Mouse (Mus musculus) limb, embryonic 11.5 days (tissue): ENCODE data around the gene Mt4. TPM values are rescaled to one million over a fixed set of nuclear protein-coding genes. Genes with fewer than 3 reads are reported as not detected.

ENCODE experiments used
- ATAC-seq: fragments of 200-750 bp; cut with Nextera tagmentation; 2 replicates; pipeline ENCODE4 v1.8.0; 2017; ENCODE audit warnings: low read depth; ENCODE audit not compliant: insufficient number of reproducible peaks, low FRiP score, low TSS enrichment
- DNase-seq: peaks from one replicate; pipeline ENCODE4 v3.0.0-alpha.2; 2015; ENCODE audit warnings: low spot score
- H3K27ac ChIP-seq: fragments of 300-500 bp; sonication (generic); replicated peaks from 2 replicates; pipeline ENCODE4 v1.5.1; 2014; ENCODE audit warnings: low read depth, mild to moderate bottlenecking, low read length
- H3K27me3 ChIP-seq: fragments of 300-500 bp; sonication (generic); 2 replicates; pipeline ENCODE4 v1.6.1; 2014; ENCODE audit warnings: mild to moderate bottlenecking, low read length, mixed read lengths; ENCODE audit not compliant: control insufficient read depth, insufficient read depth
- H3K36me3 ChIP-seq: fragments of 300-500 bp; sonication (generic); 2 replicates; pipeline ENCODE4 v1.6.1; 2014; ENCODE audit warnings: mild to moderate bottlenecking, low read length, moderate library complexity, mixed read lengths; ENCODE audit not compliant: control insufficient read depth, insufficient read depth
- H3K4me1 ChIP-seq: fragments of 300-500 bp; sonication (generic); 2 replicates; pipeline ENCODE4 v1.6.1; 2014; ENCODE audit warnings: low read length, mixed read lengths; ENCODE audit not compliant: control insufficient read depth, insufficient read depth
- H3K4me2 ChIP-seq: fragments of 300-500 bp; sonication (generic); 2 replicates; pipeline ENCODE4 v1.6.1; 2014; ENCODE audit warnings: low read depth, mild to moderate bottlenecking, moderate library complexity; ENCODE audit not compliant: severe bottlenecking
- H3K4me3 ChIP-seq: fragments of 300-500 bp; sonication (generic); 2 replicates; pipeline ENCODE4 v1.5.1; 2014; ENCODE audit warnings: low read depth, low read length
- H3K9ac ChIP-seq: fragments of 300-500 bp; sonication (generic); 2 replicates; pipeline ENCODE4 v1.6.1; 2014; ENCODE audit warnings: mild to moderate bottlenecking, low read length
- H3K9me3 ChIP-seq: fragments of 300-500 bp; sonication (generic); 2 replicates; pipeline ENCODE4 v1.6.1; 2016; ENCODE audit warnings: low read length; ENCODE audit not compliant: control insufficient read depth
- WGBS: fragments of 180-500 bp; shearing (Covaris S2); extraction: QIAGEN DNeasy Blood & Tissue Kit; methylation state at CpG from one replicate; pipeline ENCODE4 v1.1.7; 2014; 5-methylcytosine and 5-hydroxymethylcytosine counted together
- polyA plus RNA-seq: library from polyadenylated mRNA; unstranded; fragments of >200 nt; fragmentation: Nextera tagmentation; extraction: Ambion mirVana; gene quantifications from 2 replicates; pipeline ENCODE4 v1.2.1, GENCODE M21; 2014

Gene Mt4
- polyA plus RNA-seq, 1 experiment from 2014 or later, result not detected

DNA sequence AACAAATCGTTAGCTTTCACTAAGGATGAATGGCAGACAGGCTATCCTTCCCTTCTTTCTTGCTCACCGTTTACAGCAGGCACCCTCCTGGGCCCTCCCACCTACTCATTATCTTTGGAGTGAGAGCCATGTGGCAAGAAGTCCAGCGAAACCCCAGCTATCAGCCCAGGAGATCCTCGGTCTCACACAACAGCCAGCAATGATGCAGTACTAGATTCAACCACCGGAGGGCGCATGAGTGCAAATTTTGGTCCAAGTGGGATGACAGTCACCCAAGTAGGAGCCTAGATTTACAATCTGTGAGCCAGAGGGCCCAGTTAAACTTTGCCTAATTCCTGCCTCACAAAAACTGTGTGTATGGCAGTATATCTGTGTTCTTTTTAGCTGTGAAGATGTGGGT, 30.2 kb downstream of the Mt4 start:
- Histone ChIP-seq H3K9me3 (no peaks in the 10 kb centered on the region), H3K9ac (no peak overlapping the region), H3K4me2 (no peak overlapping the region), H3K4me3 (no peak overlapping the region), H3K27me3 (peaks cover 16% of the 10 kb centered on the region), H3K27ac (no peak overlapping the region), H3K36me3 (no peaks in the 10 kb centered on the region), H3K4me1 (peaks cover 2% of the 10 kb centered on the region; the same call in 1 of the 2 replicates)
- ATAC-seq (0 out of 2 replicates have a peak, but pooled peaks have one; percentile 48), DNase-seq (peak; percentile 96)
- WGBS, result 3% methylated on average over 6 of the region's 6 CpGs

DNA sequence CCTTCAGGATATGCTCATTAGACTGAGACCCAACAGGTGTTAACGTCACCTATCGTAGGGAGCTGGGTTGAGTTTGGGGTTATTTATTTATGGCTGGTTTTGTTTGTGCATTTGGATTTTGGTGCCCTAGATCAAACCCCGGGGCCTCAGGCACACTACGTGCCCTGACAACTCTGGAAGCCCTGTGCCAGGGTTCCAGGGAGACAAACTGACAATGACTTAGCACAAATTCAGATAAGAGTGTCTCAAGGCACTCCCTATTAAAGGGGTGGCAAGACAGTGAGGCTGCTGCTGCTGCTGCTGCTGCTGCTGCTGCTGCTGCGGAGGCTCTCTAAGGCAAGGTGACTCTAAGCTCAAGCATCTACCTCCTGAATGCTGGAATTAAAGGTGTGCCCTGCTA, 32.5 kb downstream of the Mt4 start:
- ATAC-seq (no peak), DNase-seq (no peak)
- H3K9me3 ChIP-seq, result no peaks in the 10 kb centered on the region
- H3K4me3 ChIP-seq, result no peak overlapping the region
- H3K4me2 ChIP-seq, result no peak overlapping the region
- no peaks in the 10 kb centered on the region for H3K36me3 ChIP-seq
- H3K27ac ChIP-seq, result no peak overlapping the region
- H3K27me3 ChIP-seq, result peaks cover 39% of the 10 kb centered on the region
- no peak overlapping the region for H3K9ac ChIP-seq
- peaks cover 11% of the 10 kb centered on the region for H3K4me1 ChIP-seq
- 76% methylated on average over 5 of the region's 5 CpGs for WGBS

- Histone ChIP-seq H3K4me3 (no peak overlapping the region), H3K36me3 (no peaks in the 10 kb centered on the region), H3K27me3 (peaks cover 50% of the 10 kb centered on the region), H3K4me1 (peaks cover 11% of the 10 kb centered on the region), H3K9me3 (no peaks in the 10 kb centered on the region), H3K4me2 (no peak overlapping the region), H3K27ac (no peak overlapping the region), H3K9ac (no peak overlapping the region)
- no peak for ATAC-seq
- 51% methylated on average over 10 of the region's 10 CpGs for WGBS
- DNase-seq, result no peak
Measured at GRCm38 (mm10) chr8:94171321-94171755, 34.3 kb downstream of the Mt4 start.

DNA sequence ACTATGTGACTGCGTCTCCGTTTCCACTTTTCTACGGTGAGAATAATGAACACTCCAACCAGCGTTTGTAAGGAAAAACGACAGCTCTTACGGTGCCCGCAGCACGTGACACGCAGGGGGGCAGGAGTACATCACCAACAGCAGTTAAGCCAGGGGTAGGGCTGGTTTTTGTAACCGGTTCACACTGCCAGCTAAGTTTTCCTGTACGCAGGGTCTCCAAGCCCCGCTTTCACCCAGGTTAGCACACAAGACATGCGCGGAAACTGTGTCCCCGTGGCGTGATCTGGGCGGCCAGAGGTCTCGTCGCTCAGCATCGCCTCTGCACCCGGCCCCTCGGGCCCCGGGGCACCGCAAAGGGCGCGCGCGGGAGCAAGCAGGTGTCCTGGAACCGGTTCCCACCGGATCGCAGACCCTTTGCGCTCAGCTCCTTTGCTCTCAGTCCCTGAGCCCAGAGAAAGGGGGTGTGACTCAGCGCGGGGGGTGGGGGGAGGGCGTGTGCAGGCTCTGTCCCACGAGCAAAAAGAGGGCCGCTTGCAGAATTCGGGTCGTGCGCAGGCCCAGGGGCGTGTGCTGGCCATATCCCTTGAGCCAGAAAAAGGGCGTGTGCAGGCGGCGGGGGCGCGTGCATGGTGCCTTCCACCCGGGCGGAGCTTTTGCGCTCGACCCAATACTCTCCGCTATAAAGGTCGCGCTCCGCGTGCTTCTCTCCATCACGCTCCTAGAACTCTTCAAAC, 35.2 kb downstream of the Mt4 start, which contains the start of gene Mt2:
Mt2 (plus strand) TSS at position 590 of the 734 bp plus-strand sequence.
- DNase-seq (peak; percentile 58), ATAC-seq (peak; percentile 57; the same call in 1 of the 2 replicates)
- peaks cover 11% of the 10 kb centered on the region for H3K4me1 ChIP-seq
- peak within 1 kb of the TSS; percentile 27 for H3K9ac ChIP-seq
- peak within 1 kb of the TSS; percentile 72 for H3K4me2 ChIP-seq
- H3K4me3 ChIP-seq, result peak within 1 kb of the TSS; percentile 35
- H3K9me3 ChIP-seq, result no peaks in the 10 kb centered on the region
- no peaks in the 10 kb centered on the region for H3K36me3 ChIP-seq
- no peak within 1 kb of the TSS for H3K27ac ChIP-seq
- peaks cover 54% of the 10 kb centered on the region for H3K27me3 ChIP-seq
- 2% methylated on average over 56 of the region's 56 CpGs for WGBS

- 2% methylated on average over 39 of the region's 39 CpGs for WGBS
- peak overlapping the region; percentile 72 for H3K4me2 ChIP-seq
- no peaks in the 10 kb centered on the region for H3K9me3 ChIP-seq
- DNase-seq, result peak; percentile 61
- H3K4me3 ChIP-seq, result peak overlapping the region; percentile 35
- no peaks in the 10 kb centered on the region for H3K36me3 ChIP-seq
- H3K4me1 ChIP-seq, result peaks cover 11% of the 10 kb centered on the region
- peak overlapping the region; percentile 27; the same call in 1 of the 2 replicates for H3K9ac ChIP-seq
- H3K27ac ChIP-seq, result no peak overlapping the region
- peaks cover 57% of the 10 kb centered on the region for H3K27me3 ChIP-seq
- no peak for ATAC-seq
Measured at GRCm38 (mm10) chr8:94172809-94173732, 36.1 kb downstream of the Mt4 start.

GRCm38 (mm10) chr8:94173848-94174403, 36.9 kb downstream of the Mt4 start:
- no peak overlapping the region for H3K9ac ChIP-seq
- peaks cover 66% of the 10 kb centered on the region for H3K27me3 ChIP-seq
- H3K27ac ChIP-seq, result no peak overlapping the region
- H3K9me3 ChIP-seq, result no peaks in the 10 kb centered on the region
- ATAC-seq (no peak), DNase-seq (no peak)
- H3K4me2 ChIP-seq, result no peak overlapping the region
- peaks cover 11% of the 10 kb centered on the region for H3K4me1 ChIP-seq
- 46% methylated on average over 11 of the region's 11 CpGs for WGBS
- H3K36me3 ChIP-seq, result no peaks in the 10 kb centered on the region
- H3K4me3 ChIP-seq, result no peak overlapping the region

GRCm38 (mm10) chr8:94174619-94175213, 37.7 kb downstream of the Mt4 start:
- H3K4me1 ChIP-seq, result peaks cover 14% of the 10 kb centered on the region
- DNase-seq, result no peak
- H3K27ac ChIP-seq, result no peak overlapping the region
- H3K4me3 ChIP-seq, result no peak overlapping the region
- H3K27me3 ChIP-seq, result peaks cover 74% of the 10 kb centered on the region
- no peaks in the 10 kb centered on the region for H3K9me3 ChIP-seq
- H3K9ac ChIP-seq, result no peak overlapping the region
- ATAC-seq, result no peak
- H3K36me3 ChIP-seq, result no peaks in the 10 kb centered on the region
- no peak overlapping the region for H3K4me2 ChIP-seq
- WGBS, result 36% methylated on average over 7 of the region's 7 CpGs
